Mouse (Mus musculus) bone marrow macrophage, adult 2 months (primary cell): ENCODE data around the gene Msgn1.

ENCODE experiments used
- CTCF ChIP-seq: IDR thresholded peaks from 2 replicates; pipeline ENCODE4 v1.5.1; 2012; ENCODE audit warnings: low read depth, mild to moderate bottlenecking, low read length, moderate library complexity
- POLR2A ChIP-seq: IDR thresholded peaks from 2 replicates; pipeline ENCODE4 v1.6.1; 2012; ENCODE audit warnings: mild to moderate bottlenecking, low read depth, low read length, borderline replicate concordance

- no peak for TF ChIP-seq POLR2A
- TF ChIP-seq CTCF: peak; percentile 73
Measured at GRCm38 (mm10) chr12:11196142-11196597, 12.6 kb downstream of the Msgn1 start.
